ENCODE assay signal across 15 mouse cellular contexts in the genomic region with DNA sequence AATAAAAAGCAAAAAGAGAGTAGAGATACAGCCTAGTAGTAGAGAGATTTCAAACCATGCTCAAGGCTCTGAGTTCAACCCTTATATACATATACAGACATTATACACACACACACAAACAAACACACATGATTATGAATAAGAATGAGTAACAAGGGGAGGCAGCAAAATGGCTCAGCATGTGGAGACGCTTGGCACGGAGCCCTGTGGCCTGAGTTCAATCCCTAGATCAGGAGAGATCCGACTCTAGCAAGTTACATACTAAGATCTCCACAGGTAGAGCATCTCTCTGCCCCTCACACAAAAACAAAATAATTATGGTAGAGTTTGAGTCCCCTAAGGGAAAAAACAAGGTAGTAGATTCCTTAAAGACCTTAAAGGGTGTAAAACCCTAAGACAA.
"Had no signal": no experiment of that assay in that cellular context is flagged by ENCODE, and none has a peak within 500 bp of the region (broad histone marks: within the 10 kb centered on the region; RNA-seq: fewer than 3 reads in every experiment).

No protein-coding gene starts in this region.

- H3K4me2 ChIP-seq: kidney, embryonic 15.5 days; limb, embryonic 13.5 days; midbrain, embryonic 11.5 days; midbrain, embryonic 15.5 days; neural tube, embryonic 13.5 days had no signal

- H3K9me3 ChIP-seq: kidney, embryonic 15.5 days; limb, embryonic 13.5 days; megakaryocyte, embryonic 14.5 days; midbrain, embryonic 15.5 days; neural tube, embryonic 13.5 days had no signal

- H3K27ac ChIP-seq: kidney, embryonic 15.5 days; liver, embryonic 14.5 days; midbrain, embryonic 15.5 days; neural tube, embryonic 13.5 days had no signal

- DNase-seq: kidney, adult 2 months; kidney, postnatal 14 days; lung, adult 2 months; lung, postnatal 4 days; retina, postnatal 1 day; right cerebral cortex, postnatal 14 days; thymus, adult 2 months; thymus, postnatal 36 days had no signal

- H3K36me3 ChIP-seq: kidney, embryonic 15.5 days; limb, embryonic 13.5 days; midbrain, embryonic 15.5 days; neural tube, embryonic 13.5 days had no signal

- H3K4me3 ChIP-seq: kidney, embryonic 15.5 days; limb, embryonic 13.5 days; megakaryocyte, embryonic 14.5 days; midbrain, embryonic 15.5 days; neural tube, embryonic 13.5 days had no signal
